Mouse (Mus musculus) thymus, postnatal 0 days (tissue): Measurements from ENCODE around the gene Brd3. TPM values are rescaled to one million over a fixed set of nuclear protein-coding genes. Genes with fewer than 3 reads are reported as not detected.
"Not testable (repeated sequence)": the region's sequence is repeated elsewhere in the genome, so short reads cannot be mapped to it uniquely, and the experiment has no call there.

Experiments used
- DNase-seq: peaks from one replicate; pipeline ENCODE4 v3.0.0-alpha.2; 2015; ENCODE audit warnings: low spot score
- polyA plus RNA-seq: library from polyadenylated mRNA; unstranded; fragments of >200 nt; fragmentation: Nextera tagmentation; extraction: Ambion mirVana; gene quantifications from 2 replicates; pipeline ENCODE4 v1.2.1, GENCODE M21; 2015

Gene Brd3
- polyA plus RNA-seq, result 68.8 and 74.8 TPM in 2 replicates

GRCm38 (mm10) chr2:27507562-27507961, at the start of gene Brd3:
Brd3 (minus strand) TSS chr2:27507662.
- DNase-seq, result no peak

GRCm38 (mm10) chr2:27556921-27557320, 49.5 kb upstream of the Brd3 start:
- DNase-seq, result no peak

GRCm38 (mm10) chr2:27554308-27554707, 46.8 kb upstream of the Brd3 start:
- DNase-seq, result no peak

GRCm38 (mm10) chr2:27552620-27553287, 45.3 kb upstream of the Brd3 start:
- DNase-seq, result peak; percentile 65

GRCm38 (mm10) chr2:27548664-27549369, 41.4 kb upstream of the Brd3 start:
- no peak for DNase-seq

- DNase-seq, result no peak
These were observed 40.5 kb upstream of the Brd3 start for GRCm38 (mm10) chr2:27547986-27548385.

- DNase-seq, result no peak
These were observed 39.9 kb upstream of the Brd3 start for GRCm38 (mm10) chr2:27547326-27547725.

GRCm38 (mm10) chr2:27546041-27546440, 38.6 kb upstream of the Brd3 start:
- DNase-seq, result not testable (repeated sequence)

GRCm38 (mm10) chr2:27545517-27545916, 38.1 kb upstream of the Brd3 start:
- DNase-seq, result not testable (repeated sequence)

GRCm38 (mm10) chr2:27544613-27545012, 37.2 kb upstream of the Brd3 start:
- no peak for DNase-seq

- no peak for DNase-seq
These were observed 33.8 kb upstream of the Brd3 start for GRCm38 (mm10) chr2:27541225-27541624.

GRCm38 (mm10) chr2:27540515-27540836, 33.0 kb upstream of the Brd3 start:
- no peak for DNase-seq

GRCm38 (mm10) chr2:27539772-27540514, 32.5 kb upstream of the Brd3 start:
- peak; percentile 95 for DNase-seq

- DNase-seq, result no peak
These were observed 31.9 kb upstream of the Brd3 start for GRCm38 (mm10) chr2:27539336-27539735.

GRCm38 (mm10) chr2:27538455-27539330, 31.2 kb upstream of the Brd3 start:
- not testable (repeated sequence) for DNase-seq

GRCm38 (mm10) chr2:27518283-27518682, 10.8 kb upstream of the Brd3 start:
- no peak for DNase-seq

GRCm38 (mm10) chr2:27516289-27516688, 8.8 kb upstream of the Brd3 start:
- no peak for DNase-seq

- DNase-seq, result peak; percentile 38
These were observed 8.1 kb upstream of the Brd3 start for GRCm38 (mm10) chr2:27515341-27516166.

GRCm38 (mm10) chr2:27514639-27515328, 7.3 kb upstream of the Brd3 start, which contains the start of gene Wdr5:
Wdr5 (plus strand) TSS chr2:27515157.
- peak; percentile 91 for DNase-seq

- DNase-seq, result no peak
These were observed 6.4 kb upstream of the Brd3 start for GRCm38 (mm10) chr2:27513861-27514260.
